Mouse (Mus musculus) spleen, adult 10 weeks (tissue): Measurements from ENCODE around the gene Rnf220. TPM values are rescaled to one million over a fixed set of nuclear protein-coding genes. Genes with fewer than 3 reads are reported as not detected.

Source experiments
- polyA plus RNA-seq: library from polyadenylated mRNA; stranded (reverse); fragments of 350-450 nt; fragmentation: Illumina TruSeq; extraction: RNeasy Lipid Tissue Mini Kit (QIAGEN cat#74804); gene quantifications from one replicate; pipeline ENCODE4 v1.2.3, GENCODE M21; 2015; ENCODE audit warnings: low replicate concordance; ENCODE audit not compliant: insufficient read depth

The Rnf220 gene
- polyA plus RNA-seq, result 66.5 TPM

GRCm38 (mm10) chr4:117496482-117497165 is at the start of gene Rnf220:
Rnf220 (minus strand) TSS chr4:117497052.

GRCm38 (mm10) chr4:117251801-117252316 is 245.0 kb downstream of the Rnf220 start, which contains the start of the genes Tmem53 and Armh1:
Tmem53 (plus strand) TSS chr4:117251951.
Armh1 (minus strand) TSS chr4:117252125.

Other genes starting within 250 kb of the Rnf220 start
- 0.86 TPM for gene Tmem53, start 245.1 kb downstream of the Rnf220 start, polyA plus RNA-seq
- gene Armh1, start 244.9 kb downstream of the Rnf220 start, polyA plus RNA-seq, result not detected
- gene Eri3, start 53.3 kb upstream of the Rnf220 start, polyA plus RNA-seq, result 28.6 TPM
- 15.4 TPM for gene Dmap1, start 185.2 kb upstream of the Rnf220 start, polyA plus RNA-seq
- not detected for gene Gm12845, start 227.4 kb upstream of the Rnf220 start, polyA plus RNA-seq